21 mouse cellular contexts compared by ENCODE assay signal in genomic region chr1:180188951-180189350, GRCm38 (mm10). TPM values are rescaled to one million over a fixed set of nuclear protein-coding genes. Genes with fewer than 3 reads are reported as not detected.
DNase-seq lines count a peak whose midpoint lies in the region; ATAC-seq and TF ChIP-seq lines count a peak whose summit lies in the region.
"Had no signal": no experiment of that assay in that cellular context is flagged by ENCODE, and none has a peak within 500 bp of the region (broad histone marks: within the 10 kb centered on the region; RNA-seq: fewer than 3 reads in every experiment).

No protein-coding gene starts in this region.

- no peaks in the 10 kb centered on the region for H3K79me2 ChIP-seq in heart, adult 2 months (replicated peaks; ENCODE audit: control insufficient read depth, insufficient read depth, low read length)

- peaks cover 3% of the 10 kb centered on the region; the same call in 1 of the 2 replicates for H3K36me3 ChIP-seq in heart, adult 2 months (ENCODE audit: control insufficient read depth, insufficient read depth, low read length)
- no peaks in the 10 kb centered on the region for H3K36me3 ChIP-seq in heart, embryonic 10.5 days
- no peaks in the 10 kb centered on the region for H3K36me3 ChIP-seq in kidney, embryonic 14.5 days (ENCODE audit: control insufficient read depth, insufficient read depth, low read length)
- H3K36me3 ChIP-seq: G1E; hindbrain, embryonic 10.5 days; liver, embryonic 12.5 days; midbrain, embryonic 12.5 days had no signal

- peak overlapping the region; percentile 84 for H3K27ac ChIP-seq in heart, adult 2 months
- no peak overlapping the region for H3K27ac ChIP-seq in heart, embryonic 10.5 days
- H3K27ac ChIP-seq in kidney, embryonic 14.5 days (ENCODE audit: low read depth, low read length) = no peak overlapping the region
- H3K27ac ChIP-seq: hindbrain, embryonic 10.5 days; liver, embryonic 12.5 days; macrophage; midbrain, embryonic 12.5 days had no signal

- peaks cover 5% of the 10 kb centered on the region; the same call in 1 of the 2 replicates for H3K4me1 ChIP-seq in heart, adult 2 months (ENCODE audit: control insufficient read depth, insufficient read depth, low read length)
- peaks cover 26% of the 10 kb centered on the region for H3K4me1 ChIP-seq in heart, embryonic 10.5 days
- H3K4me1 ChIP-seq in kidney, embryonic 14.5 days (ENCODE audit: control insufficient read depth, insufficient read depth, low read length) = no peaks in the 10 kb centered on the region
- H3K4me1 ChIP-seq: hindbrain, embryonic 10.5 days; midbrain, embryonic 12.5 days had no signal

- no peak for TF ChIP-seq POLR2A in heart, adult 2 months (IDR thresholded peaks at IDR 0.05; ENCODE audit: insufficient read depth, low read depth, low read length)

- no peak for ATAC-seq in kidney, embryonic 14.5 days (ENCODE audit: low FRiP score, low TSS enrichment)
- ATAC-seq: CD4-positive, CD25-positive, alpha-beta regulatory T cell, adult 4 months; inflammation-experienced regulatory T-cells, adult 6 months; liver, embryonic 12.5 days had no signal

- no peak for TF ChIP-seq CTCF in heart, adult 2 months (IDR thresholded peaks at IDR 0.05)

- WGBS in heart, adult 2 months = 64% methylated on average over 4 of the region's 4 CpGs
- 79% methylated on average over 4 of the region's 4 CpGs for WGBS in heart, embryonic 10.5 days
- WGBS in kidney, embryonic 14.5 days = 71% methylated on average over 4 of the region's 4 CpGs

- H3K4me2 ChIP-seq in kidney, embryonic 14.5 days (replicated peaks; ENCODE audit: low read depth, low read length) = no peak overlapping the region
- H3K4me2 ChIP-seq: liver, embryonic 12.5 days; lung, embryonic 14.5 days; midbrain, embryonic 12.5 days had no signal

- H3K9ac ChIP-seq in heart, adult 2 months (ENCODE audit: low read depth, low read length) = peak overlapping the region; percentile 28; the same call in 1 of the 2 replicates
- H3K9ac ChIP-seq in kidney, embryonic 14.5 days (ENCODE audit: low read depth, low read length) = no peak overlapping the region
- H3K9ac ChIP-seq: liver, embryonic 12.5 days; lung, embryonic 14.5 days; midbrain, embryonic 12.5 days had no signal

- no peak overlapping the region; the same call in 1 of the 2 replicates for H3K4me3 ChIP-seq in heart, adult 2 months
- H3K4me3 ChIP-seq in heart, embryonic 10.5 days = no peak overlapping the region
- H3K4me3 ChIP-seq in kidney, embryonic 14.5 days (ENCODE audit: low read length) = no peak overlapping the region
- H3K4me3 ChIP-seq: hindbrain, embryonic 10.5 days; liver, embryonic 12.5 days; midbrain, embryonic 12.5 days had no signal

- H3K9me3 ChIP-seq in heart, embryonic 10.5 days = no peaks in the 10 kb centered on the region
- H3K9me3 ChIP-seq in kidney, embryonic 14.5 days (ENCODE audit: control insufficient read depth, low read length) = no peaks in the 10 kb centered on the region
- H3K9me3 ChIP-seq: G1E; liver, embryonic 12.5 days; midbrain, embryonic 12.5 days had no signal

- no peaks in the 10 kb centered on the region for H3K27me3 ChIP-seq in heart, adult 2 months (ENCODE audit: control insufficient read depth, insufficient read depth, low read length)
- peaks cover 9% of the 10 kb centered on the region; the same call in 1 of the 2 replicates for H3K27me3 ChIP-seq in heart, embryonic 10.5 days (ENCODE audit: insufficient read depth, poor library complexity, severe bottlenecking)
- H3K27me3 ChIP-seq in kidney, embryonic 14.5 days (ENCODE audit: control insufficient read depth, insufficient read depth, low read length) = no peaks in the 10 kb centered on the region

- peak in 1 of 2 experiments; percentile 42 for DNase-seq in heart, adult 2 months
- no peak for DNase-seq in heart, embryonic 10.5 days (ENCODE audit: low spot score)
- peak; percentile 86 for DNase-seq in kidney, adult 9 months
- peak; percentile 49 for DNase-seq in gastrocnemius, postnatal 14 days
- DNase-seq in skeletal muscle tissue, adult 2 months (ENCODE audit: low read depth, low spot score) = peak; percentile 92
- DNase-seq in neural tube, embryonic 10.5 days (ENCODE audit: extremely low spot score, low spot score) = no peak
- DNase-seq: cerebellum, adult 9-11 months; layer of hippocampus, postnatal 36 days; left cerebral cortex, postnatal 4 days; lung, embryonic 14.5 days; retina, postnatal 1 day; right cerebral cortex, postnatal 4 days; thymus, postnatal 25 days had no signal

- TF ChIP-seq EP300 in heart, adult 2 months (IDR thresholded peaks at IDR 0.05; ENCODE audit: insufficient read depth, low read depth, low read length) = no peak

- intact Hi-C loops in heart, adult 2 months (cut with DNase I) = no loop called here
- intact Hi-C loops in gastrocnemius, postnatal 14 days (cut with DNase I; ENCODE audit: low total_unique reads) = no loop called here

RNA-seq across cellular contexts. Expression of gene Coq8a, which starts 10.5 kb away (rescaled TPM):
- 100 to 1,000 TPM; 783 to 919 TPM for total RNA-seq in heart, adult 2 months (2021)
- polyA plus RNA-seq in heart, adult 2 months (2012; rRNA removed) = 468 and 899 TPM in 2 replicates
- polyA plus RNA-seq in heart, embryonic 10.5 days (2016; fragmentation: Nextera tagmentation; extraction: Ambion mirVana) = 4.0 and 8.2 TPM in 2 replicates
- 6.0 and 10.4 TPM in 2 replicates for polyA plus RNA-seq in kidney, embryonic 14.5 days (2014; fragmentation: Nextera tagmentation; extraction: Ambion mirVana)
- 100 to 1,000 TPM; 498 to 743 TPM for total RNA-seq in gastrocnemius, postnatal 14 days (2021)

Comparison
In these comparisons a context has a peak if more than half of its experiments do, and no peak if none do; other contexts are left out.
1. RNA of gene Coq8a, which starts 10.5 kb away (polyA plus RNA-seq): 468 to 899 TPM in heart, adult 2 months; 6.0 to 10.4 TPM in kidney, embryonic 14.5 days and 4.0 to 8.2 TPM in heart, embryonic 10.5 days; every median in the first group is over 10 times any median in the second.
2. DNase-seq: peak in kidney, adult 9 months (single experiment), gastrocnemius, postnatal 14 days (single experiment) and skeletal muscle tissue, adult 2 months (single experiment); none in heart, embryonic 10.5 days (single experiment) and neural tube, embryonic 10.5 days (single experiment).